Mouse (Mus musculus) layer of hippocampus, postnatal 25 days (tissue): ENCODE measurements at regions not wholly inside any gene's neighbourhood (a gene's known extent, or its start where the extent isn't known, plus 50 kb on each side); places are given as distances from the start of the nearest gene placed in this dataset.

ENCODE experiments used
- DNase-seq, 2 experiments: peaks; one replicate each; pipeline ENCODE4 v3.0.0; 2022; ENCODE audit warnings: mixed read lengths in 2 of 2, low spot score in 1 of 2; ENCODE audit errors: extremely low spot score in 1 of 2

DNA sequence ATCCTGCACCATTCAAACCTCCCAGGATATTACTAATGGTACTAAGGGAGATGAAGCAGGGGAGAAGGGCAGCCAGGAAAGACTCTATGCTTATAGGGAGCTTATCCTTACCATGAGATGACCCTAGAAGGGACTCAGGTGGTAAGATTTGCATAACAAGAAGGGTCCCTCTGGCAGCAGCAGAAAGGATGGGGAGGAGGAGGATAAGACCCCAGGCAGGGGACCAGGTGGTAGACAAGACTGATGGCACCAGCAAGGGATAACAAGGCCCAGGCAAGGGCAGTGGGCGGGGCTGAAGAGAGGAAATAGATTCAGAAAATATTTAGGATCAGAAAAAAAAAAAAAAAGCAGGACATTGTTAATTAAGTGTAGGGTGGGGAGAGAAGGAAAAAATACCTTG, 245.7 kb upstream of the Rsrc1 start:
- no peak for DNase-seq

DNA sequence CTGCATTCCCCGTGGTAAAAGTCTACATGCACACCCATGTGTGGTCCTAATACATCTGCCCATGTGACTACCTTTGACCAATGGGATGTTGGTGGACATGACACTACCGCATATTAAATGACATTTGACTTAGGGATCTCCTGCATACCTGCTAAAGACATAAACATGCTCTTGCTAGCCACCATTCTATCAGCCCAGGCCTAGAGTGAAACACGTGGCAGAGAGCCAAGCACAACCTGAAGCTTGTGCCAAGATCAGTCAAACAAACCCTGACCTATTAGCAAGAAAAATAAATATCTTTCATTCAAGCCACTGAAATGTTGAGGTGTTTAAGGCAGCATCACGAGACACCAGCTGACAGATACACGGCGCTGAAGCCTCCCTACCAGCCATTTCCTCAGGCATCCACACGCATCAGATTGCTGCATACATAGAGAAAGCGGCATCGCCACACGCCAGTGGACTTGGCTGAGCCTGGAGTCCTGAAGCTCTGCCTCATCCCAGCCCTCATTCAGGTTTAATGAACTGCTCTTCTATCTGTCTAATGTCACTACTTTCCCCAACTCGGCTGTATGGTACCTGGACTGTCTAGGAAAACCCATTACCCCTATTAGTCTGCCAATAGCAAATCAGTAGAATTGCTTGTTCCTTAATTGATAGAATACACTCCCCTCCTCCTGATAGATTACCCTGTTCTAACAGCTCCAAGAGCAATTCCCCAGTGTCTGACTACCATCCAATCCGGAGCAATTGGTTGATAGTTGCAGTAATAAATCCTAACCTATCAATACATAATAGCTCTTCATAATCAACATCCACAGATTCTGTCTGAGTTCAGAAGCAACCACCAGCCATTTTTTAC, 242.8 kb upstream of the Rsrc1 start:
- no peak for DNase-seq

GRCm38 (mm10) chr3:66739356-66740014, 241.7 kb upstream of the Rsrc1 start:
- DNase-seq, result no peak

- no peak for DNase-seq
Measured at GRCm38 (mm10) chr3:66744133-66744913, 236.9 kb upstream of the Rsrc1 start.

- no peak for DNase-seq
Measured at GRCm38 (mm10) chr3:66746373-66747072, 234.7 kb upstream of the Rsrc1 start.

- DNase-seq, result no peak
Measured at GRCm38 (mm10) chr3:66747073-66747710, 234.0 kb upstream of the Rsrc1 start.

DNA sequence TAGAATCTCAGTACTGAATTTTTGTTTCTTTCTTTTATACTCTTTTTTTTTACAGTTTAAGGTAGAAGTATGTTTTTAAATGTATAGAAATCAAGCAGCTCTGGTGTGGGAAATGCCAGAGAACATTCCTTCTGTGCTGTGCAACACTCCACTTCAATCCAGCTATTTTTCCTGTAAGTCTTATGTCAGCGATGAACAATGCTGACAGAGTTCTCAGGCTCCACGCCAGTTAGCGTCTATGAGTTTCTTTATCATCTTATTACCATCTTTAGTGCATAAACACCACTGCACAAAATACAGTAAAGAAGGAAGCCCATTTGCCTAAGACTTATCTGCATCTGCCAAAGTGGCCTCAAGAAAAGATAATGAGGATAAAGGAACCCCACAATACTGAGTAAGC, 223.0 kb upstream of the Rsrc1 start:
- no peak for DNase-seq

- no peak for DNase-seq
Measured at GRCm38 (mm10) chr3:66759841-66760240, 221.3 kb upstream of the Rsrc1 start.

DNA sequence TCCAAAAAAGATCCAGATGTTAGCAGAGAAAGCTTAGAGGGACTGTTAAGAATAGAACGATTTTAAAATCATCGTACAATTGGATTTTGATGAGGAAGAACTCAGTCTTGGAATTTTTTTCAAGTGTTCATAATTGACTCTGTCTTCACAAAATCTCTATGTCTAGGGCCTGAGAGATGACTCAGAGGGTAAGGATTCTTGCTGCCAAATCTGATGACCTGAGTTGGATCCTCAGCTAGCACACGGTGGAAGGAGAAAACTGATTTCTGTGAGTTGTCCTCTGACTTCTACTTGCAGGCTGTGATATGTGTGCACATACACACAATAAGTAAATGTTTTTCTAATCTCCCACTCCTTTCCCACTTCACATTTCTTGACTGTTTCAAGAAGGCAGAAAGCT, 218.7 kb upstream of the Rsrc1 start:
- DNase-seq, result no peak

DNA sequence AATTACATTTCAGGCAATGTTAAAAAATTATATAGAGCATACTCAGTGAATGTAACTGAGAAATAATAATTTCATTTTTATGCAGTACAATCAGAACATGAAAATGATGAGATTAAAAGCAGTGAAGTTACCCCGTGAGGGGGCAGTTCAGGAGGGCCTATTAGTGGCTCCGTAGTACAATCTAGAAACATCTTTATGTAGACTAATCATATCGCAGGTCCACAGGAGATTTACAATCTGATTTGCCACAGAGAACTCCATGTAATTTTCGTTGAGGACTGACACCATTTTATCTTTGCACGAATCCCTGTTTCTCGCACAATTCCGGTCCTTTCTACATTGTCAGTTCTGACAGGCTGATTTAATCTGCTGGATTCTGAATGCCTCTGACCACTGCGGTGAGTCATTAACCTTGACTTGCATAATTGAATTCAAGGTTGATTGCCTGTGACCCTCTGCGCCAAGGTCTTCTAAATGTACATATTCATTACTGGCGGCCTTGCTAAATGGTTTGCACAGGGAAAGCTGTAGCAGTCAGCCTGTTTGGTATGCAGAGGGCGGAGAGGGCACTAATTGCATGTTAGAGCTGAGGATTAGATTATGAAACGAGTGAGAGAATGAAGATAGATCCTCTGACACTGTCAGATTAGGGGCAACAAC, 183.7 kb upstream of the Rsrc1 start:
- no peak for DNase-seq

DNA sequence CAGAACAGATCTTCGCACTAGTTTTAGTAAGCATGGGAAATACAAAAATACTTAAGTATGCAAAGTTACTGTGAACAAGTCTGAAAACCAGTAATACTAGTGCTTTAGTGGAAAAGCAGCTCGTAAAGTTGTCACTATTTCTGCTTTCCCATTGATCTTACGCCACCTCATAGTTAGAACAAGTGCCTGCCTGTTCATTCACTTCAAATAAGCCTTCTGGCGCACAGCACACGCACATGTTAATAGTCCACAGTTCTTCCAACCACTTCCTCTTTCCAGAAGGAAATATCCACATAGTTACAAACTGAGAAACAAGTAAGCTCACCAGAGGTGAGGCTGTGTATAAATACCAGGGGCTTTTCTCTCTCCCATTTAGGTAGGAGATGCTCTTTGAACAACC, 182.9 kb upstream of the Rsrc1 start:
- DNase-seq, result no peak

DNA sequence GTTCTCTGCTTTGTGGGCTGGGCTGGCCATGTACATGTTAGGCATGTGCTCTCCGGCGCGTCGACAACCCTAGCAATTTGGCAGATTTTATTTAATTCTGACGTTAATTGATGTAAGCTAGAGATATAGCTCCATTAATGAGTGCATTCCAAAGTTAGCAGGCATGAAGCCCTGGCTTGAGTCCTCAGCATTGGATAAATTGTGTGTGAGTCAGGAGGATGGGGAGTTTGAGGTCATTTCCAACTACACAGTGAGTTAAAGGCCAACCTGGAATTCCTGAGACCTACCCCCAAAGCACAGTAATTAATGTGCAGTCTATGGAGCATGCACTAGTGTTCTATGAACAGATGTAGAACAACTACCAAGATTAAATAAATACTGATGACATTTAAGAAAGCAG, 178.7 kb upstream of the Rsrc1 start:
- no peak for DNase-seq

DNA sequence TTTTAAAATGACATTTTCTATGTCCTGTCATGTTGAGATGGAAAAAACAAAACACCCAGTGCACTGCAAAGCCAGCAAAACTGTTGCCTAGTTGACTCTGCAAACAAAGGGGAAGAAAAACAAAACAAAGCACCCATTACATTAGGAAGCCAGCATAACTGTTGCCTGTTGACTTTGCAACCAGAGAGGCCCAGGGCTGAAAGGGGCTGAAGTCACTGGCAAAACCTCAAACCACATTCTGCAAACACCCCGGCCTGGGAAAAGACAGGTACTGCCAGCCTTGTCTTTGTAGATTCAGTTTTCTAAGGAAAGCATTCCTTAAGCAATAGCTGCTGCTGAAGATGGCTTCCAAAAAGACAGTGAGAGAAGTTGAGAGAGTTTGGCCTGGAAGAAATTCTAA, 175.0 kb upstream of the Rsrc1 start:
- no peak for DNase-seq

DNA sequence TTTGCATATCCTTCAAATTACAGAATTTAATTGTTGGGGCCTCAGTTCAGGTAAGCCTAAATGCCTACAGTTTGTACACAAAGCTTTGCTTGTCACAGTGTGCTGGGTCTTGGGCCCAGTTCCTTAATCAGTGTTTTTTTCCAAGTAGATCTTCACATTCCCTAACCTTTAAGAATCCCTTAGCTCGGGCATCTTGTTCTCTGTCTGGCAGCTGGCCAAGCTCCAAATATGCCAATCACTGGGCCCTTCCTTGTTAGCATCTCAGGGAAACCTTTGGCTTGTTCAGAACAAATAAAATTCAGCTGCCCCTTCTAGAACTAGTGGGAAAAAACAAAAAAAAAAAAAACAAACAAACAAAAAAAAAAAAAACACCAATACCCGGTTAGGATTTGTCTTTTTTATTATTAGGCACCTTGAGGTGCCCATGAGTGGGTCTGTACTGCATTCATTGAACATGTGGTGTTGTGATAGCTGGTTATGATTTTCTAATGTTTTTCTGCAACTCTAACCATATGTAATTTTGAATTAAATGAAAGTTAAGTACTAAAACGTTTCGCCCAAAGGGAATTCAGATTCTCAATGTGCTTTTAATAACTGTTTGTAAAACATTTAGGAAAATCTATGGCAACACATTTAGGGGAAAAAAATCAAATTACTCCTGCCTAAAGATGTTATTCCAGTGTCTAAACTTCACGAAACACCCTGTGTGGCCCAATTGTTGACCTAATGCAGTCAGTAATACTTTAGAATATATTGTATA, 168.3 kb upstream of the Rsrc1 start:
- DNase-seq, result no peak

DNA sequence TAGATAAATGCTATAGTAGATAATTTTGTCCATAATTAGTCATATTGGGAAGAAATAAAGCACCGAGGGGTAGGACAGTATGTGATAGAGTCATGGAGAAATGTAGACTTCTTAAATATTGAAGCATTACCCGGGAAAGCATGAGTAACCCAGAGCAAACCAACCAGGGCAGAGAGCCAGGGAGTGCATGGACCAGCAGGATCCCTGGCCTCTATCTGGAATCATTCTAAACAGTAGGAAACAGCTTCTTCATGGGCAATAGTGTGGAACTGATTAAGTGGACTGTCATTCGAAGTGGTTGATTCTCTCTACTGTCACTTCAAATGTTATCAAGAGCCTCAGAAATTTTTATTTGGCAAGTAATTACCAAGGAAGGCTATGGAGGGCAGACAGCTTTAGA, 155.4 kb upstream of the Rsrc1 start:
- DNase-seq, result no peak
